Mouse (Mus musculus) spleen, adult 2 months (tissue): ENCODE results near the gene Slc18b1.

ENCODE experiments used
- CTCF ChIP-seq: fragments of 200-500 bp; IDR thresholded peaks from 2 replicates; pipeline ENCODE4 v1.5.1; 2011; ENCODE audit warnings: mild to moderate bottlenecking, inconsistent platforms; ENCODE audit not compliant: insufficient read depth, insufficient read length, insufficient replicate concordance; ENCODE audit errors: extremely low read depth
- POLR2A ChIP-seq: fragments of 200-500 bp; IDR thresholded peaks from 2 replicates; pipeline ENCODE4 v1.6.1; 2011; ENCODE audit warnings: low read depth, low read length, inconsistent platforms

- TF ChIP-seq CTCF (no peak), POLR2A (no peak)
Measured at GRCm38 (mm10) chr10:23826516-23826915, 29.7 kb downstream of the Slc18b1 start.
